Mouse (Mus musculus) kidney, postnatal 0 days (tissue): ENCODE measurements around the gene Stxbp3. TPM values are rescaled to one million over a fixed set of nuclear protein-coding genes. Genes with fewer than 3 reads are reported as not detected.
"Not testable (repeated sequence)": the region's sequence is repeated elsewhere in the genome, so short reads cannot be mapped to it uniquely, and the experiment has no call there.

Experiments used
- ATAC-seq: fragments of 200-750 bp; cut with Nextera tagmentation; replicated peaks from 2 replicates; pipeline ENCODE4 v1.8.0; 2017; ENCODE audit warnings: low read depth, moderate number of reproducible peaks, moderate TSS enrichment, moderate library complexity; ENCODE audit not compliant: low FRiP score
- DNase-seq: peaks from one replicate; pipeline ENCODE4 v3.0.0-alpha.2; 2016; ENCODE audit warnings: low spot score
- H3K27ac ChIP-seq: fragments of 300-500 bp; sonication (generic); 2 replicates; pipeline ENCODE4 v1.5.1; 2014; ENCODE audit warnings: mild to moderate bottlenecking
- H3K27me3 ChIP-seq: fragments of 300-500 bp; sonication (generic); 2 replicates; pipeline ENCODE4 v1.6.1; 2014; ENCODE audit warnings: low read length, mixed read lengths; ENCODE audit not compliant: insufficient read depth
- H3K36me3 ChIP-seq: fragments of 300-500 bp; sonication (generic); 2 replicates; pipeline ENCODE4 v1.6.1; 2014; ENCODE audit warnings: low read length, mixed read lengths; ENCODE audit not compliant: insufficient read depth
- H3K4me1 ChIP-seq: fragments of 300-500 bp; sonication (generic); replicated peaks from 2 replicates; pipeline ENCODE4 v1.6.1; 2014; ENCODE audit warnings: antibody characterized with exemption, low read length, mixed read lengths; ENCODE audit not compliant: insufficient read depth
- H3K4me2 ChIP-seq: fragments of 300-500 bp; sonication (generic); 2 replicates; pipeline ENCODE4 v1.6.1; 2014; ENCODE audit warnings: mild to moderate bottlenecking, low read length, moderate library complexity, mixed read lengths
- H3K4me3 ChIP-seq: fragments of 300-500 bp; sonication (generic); replicated peaks from 2 replicates; pipeline ENCODE4 v1.5.1; 2014; ENCODE audit warnings: low read depth, low read length
- H3K9ac ChIP-seq: fragments of 300-500 bp; sonication (generic); 2 replicates; pipeline ENCODE4 v1.6.1; 2014; ENCODE audit warnings: low read depth, low read length
- H3K9me3 ChIP-seq: fragments of 300-500 bp; sonication (generic); replicated peaks from 2 replicates; pipeline ENCODE4 v1.6.1; 2016; ENCODE audit warnings: low read length, inconsistent platforms, mixed read lengths
- CTCF ChIP-seq: IDR thresholded peaks from 2 replicates; pipeline ENCODE4 v1.5.1; 2016; ENCODE audit warnings: antibody characterized with exemption, low read depth, mild to moderate bottlenecking, moderate library complexity
- WGBS: fragments of 180-500 bp; shearing (Covaris S2); extraction: QIAGEN DNeasy Blood & Tissue Kit; methylation state at CpG from one replicate; pipeline ENCODE4 v1.1.7; 2014; 5-methylcytosine and 5-hydroxymethylcytosine counted together
- polyA plus RNA-seq: library from polyadenylated mRNA; unstranded; fragments of >200 nt; fragmentation: Nextera tagmentation; extraction: Ambion mirVana; gene quantifications from 2 replicates; pipeline ENCODE4 v1.2.1, GENCODE M21; 2015

Gene Stxbp3
- polyA plus RNA-seq, 1 experiment from 2014 or later, result 35.5 TPM

GRCm38 (mm10) chr3:108844026-108844425 is 3.7 kb upstream of the Stxbp3 start:
- no peak overlapping the region for H3K4me2 ChIP-seq
- H3K9me3 ChIP-seq, result no peaks in the 10 kb centered on the region
- H3K4me1 ChIP-seq, result no peaks in the 10 kb centered on the region; the same call in 1 of the 2 replicates
- 82% methylated on average over 6 of the region's 6 CpGs for WGBS
- H3K9ac ChIP-seq, result no peak overlapping the region
- ATAC-seq, result no peak
- no peak for TF ChIP-seq CTCF
- H3K27me3 ChIP-seq, result no peaks in the 10 kb centered on the region
- no peak for DNase-seq
- H3K27ac ChIP-seq, result no peak overlapping the region
- no peaks in the 10 kb centered on the region for H3K36me3 ChIP-seq
- H3K4me3 ChIP-seq, result no peak overlapping the region

DNA sequence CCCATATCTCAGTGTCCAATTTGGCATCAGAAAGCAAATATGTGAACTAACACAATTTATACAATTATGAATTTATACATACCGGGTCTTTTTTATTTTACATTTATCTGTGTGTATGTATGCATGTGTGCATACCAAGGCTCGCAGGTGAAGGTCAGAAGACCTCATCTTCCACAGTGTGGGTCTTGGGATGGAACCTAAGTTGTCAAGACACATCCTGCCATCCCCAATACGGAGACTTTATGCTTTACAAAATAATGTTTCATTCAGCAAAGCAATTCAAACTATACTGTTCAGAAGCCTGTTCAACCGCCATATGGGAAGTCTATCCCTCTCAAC is 359 bp upstream of the Stxbp3 start:
- Histone ChIP-seq H3K27ac (no peak overlapping the region), H3K9ac (no peak overlapping the region), H3K4me3 (no peak overlapping the region), H3K36me3 (no peaks in the 10 kb centered on the region), H3K27me3 (no peaks in the 10 kb centered on the region), H3K4me2 (no peak overlapping the region), H3K9me3 (no peaks in the 10 kb centered on the region), H3K4me1 (peaks cover 6% of the 10 kb centered on the region; the same call in 1 of the 2 replicates)
- WGBS, result 57% methylated on average over 4 of the region's 4 CpGs
- no peak for DNase-seq
- ATAC-seq, result peak; percentile 55
- no peak for TF ChIP-seq CTCF

DNA sequence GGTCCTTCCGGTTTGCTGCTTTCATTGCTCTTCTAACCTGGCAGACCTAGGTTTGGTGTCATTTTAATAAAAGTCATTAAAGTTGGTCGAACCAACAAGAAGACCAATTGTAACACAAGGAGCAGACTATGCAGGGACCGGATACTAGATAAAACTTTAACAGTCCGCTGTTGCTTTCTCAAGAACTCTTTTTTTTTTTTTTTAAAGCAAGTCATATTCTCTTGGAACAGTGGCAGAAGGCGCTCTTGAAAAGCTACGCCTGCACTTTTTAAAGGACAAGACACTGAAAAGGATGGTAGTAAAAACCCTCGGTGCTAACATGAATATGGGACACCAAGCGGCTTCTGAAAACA is 703 bp downstream of the Stxbp3 start:
- Histone ChIP-seq H3K9me3 (no peaks in the 10 kb centered on the region), H3K4me2 (peak overlapping the region; percentile 73), H3K4me3 (peak overlapping the region; percentile 63), H3K4me1 (peaks cover 6% of the 10 kb centered on the region; the same call in 1 of the 2 replicates), H3K27me3 (no peaks in the 10 kb centered on the region), H3K36me3 (no peaks in the 10 kb centered on the region), H3K27ac (peak overlapping the region; percentile 90), H3K9ac (peak overlapping the region; percentile 61)
- DNase-seq, result no peak
- no peak for ATAC-seq
- under 1% methylated on average over 8 of the region's 8 CpGs for WGBS
- no peak for TF ChIP-seq CTCF

DNA sequence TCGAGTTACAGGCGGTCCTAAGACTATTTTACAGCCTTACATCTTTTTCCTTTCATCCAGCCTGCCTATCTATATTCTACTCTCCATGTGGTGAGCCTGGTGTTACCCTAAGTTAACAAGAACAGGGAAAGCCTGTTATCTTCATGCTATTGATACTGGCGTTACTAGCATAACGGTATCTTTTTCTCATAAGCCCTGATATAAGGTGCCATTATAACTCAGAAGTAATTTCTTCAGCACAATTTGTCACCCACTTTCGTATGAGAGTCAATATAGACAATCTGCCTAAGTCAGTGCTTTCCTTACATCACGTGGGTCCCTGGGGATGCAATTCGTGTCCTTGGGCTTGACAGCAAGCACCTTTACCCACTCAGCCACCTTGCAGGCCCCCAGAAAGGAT is 1.3 kb downstream of the Stxbp3 start:
- Histone ChIP-seq H3K9ac (no peak overlapping the region), H3K9me3 (no peaks in the 10 kb centered on the region), H3K4me2 (peak overlapping the region; percentile 73), H3K27me3 (no peaks in the 10 kb centered on the region), H3K27ac (no peak overlapping the region), H3K36me3 (no peaks in the 10 kb centered on the region), H3K4me1 (peaks cover 6% of the 10 kb centered on the region; the same call in 1 of the 2 replicates), H3K4me3 (no peak overlapping the region; the same call in 1 of the 2 replicates)
- ATAC-seq (no peak), DNase-seq (no peak)
- no peak for TF ChIP-seq CTCF
- WGBS, result 82% methylated on average over 7 of the region's 7 CpGs

DNA sequence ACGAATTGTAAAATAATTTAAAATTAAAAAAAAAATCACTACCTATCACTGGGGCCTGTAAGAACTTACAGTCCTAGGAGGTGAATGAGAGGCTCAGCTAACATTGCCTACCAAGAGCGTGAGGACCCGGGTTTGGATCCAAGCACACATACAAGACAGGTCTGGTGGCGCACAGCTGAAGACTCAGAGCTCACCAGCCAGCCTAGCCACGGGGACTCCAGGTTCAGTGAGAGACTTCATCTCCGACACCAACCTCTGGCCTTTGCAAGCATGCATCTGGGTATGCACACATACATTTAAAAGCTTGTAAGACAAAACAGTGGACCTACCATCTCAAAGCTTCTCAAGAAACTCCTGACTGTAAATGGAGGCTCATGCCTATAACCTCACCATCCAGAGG is 3.4 kb downstream of the Stxbp3 start:
- H3K9ac ChIP-seq, result no peak overlapping the region
- no peak for ATAC-seq
- H3K9me3 ChIP-seq, result no peaks in the 10 kb centered on the region
- no peak overlapping the region for H3K4me3 ChIP-seq
- H3K27ac ChIP-seq, result no peak overlapping the region
- no peak overlapping the region for H3K4me2 ChIP-seq
- H3K36me3 ChIP-seq, result no peaks in the 10 kb centered on the region
- TF ChIP-seq CTCF, result no peak
- no peak for DNase-seq
- peaks cover 6% of the 10 kb centered on the region; the same call in 1 of the 2 replicates for H3K4me1 ChIP-seq
- H3K27me3 ChIP-seq, result no peaks in the 10 kb centered on the region
- 96% methylated on average over 6 of the region's 6 CpGs for WGBS

DNA sequence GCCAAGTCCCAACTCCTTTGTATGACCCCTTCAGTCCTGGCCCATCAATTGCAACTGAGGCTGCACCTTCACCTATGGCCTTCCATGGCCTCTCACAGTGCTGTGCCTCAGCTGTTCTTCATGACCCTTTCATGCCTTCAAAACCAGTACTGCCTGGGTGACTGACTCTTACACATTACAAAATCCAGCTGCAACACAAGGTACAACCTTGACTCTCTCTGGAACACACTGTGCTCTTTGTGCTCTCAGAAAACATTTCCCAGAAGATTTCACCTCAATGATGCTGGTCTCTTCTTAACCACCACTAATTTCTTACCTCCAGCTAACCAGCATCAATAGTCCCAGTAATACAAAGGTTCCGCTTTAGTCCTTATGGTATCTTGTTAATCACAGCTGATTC is 6.6 kb downstream of the Stxbp3 start:
- H3K4me3 ChIP-seq, ATAC-seq, H3K27me3 ChIP-seq, H3K4me2 ChIP-seq, H3K36me3 ChIP-seq, H3K9ac ChIP-seq, DNase-seq, H3K9me3 ChIP-seq, H3K27ac ChIP-seq, H3K4me1 ChIP-seq: not testable (repeated sequence)
- 100% methylated on average over 1 of the region's 1 CpGs for WGBS

DNA sequence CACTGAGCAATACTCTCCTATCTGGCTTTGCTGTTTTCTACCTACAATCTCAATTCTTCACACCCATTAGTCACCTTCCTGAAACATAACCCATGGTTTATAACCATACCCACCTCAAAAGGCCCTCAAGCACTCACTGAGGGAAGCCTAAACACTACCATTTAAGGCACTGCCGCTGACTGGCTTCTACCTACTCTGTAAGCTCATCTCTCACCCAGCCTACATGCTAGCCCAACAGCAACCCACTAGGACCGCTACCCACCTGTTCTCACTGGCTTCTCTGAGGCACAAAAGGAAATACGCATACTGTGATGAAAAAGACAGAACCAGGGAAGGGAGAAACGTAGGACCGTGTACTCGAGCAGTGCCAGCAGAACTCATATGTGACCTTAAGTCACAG is 8.6 kb downstream of the Stxbp3 start:
- Histone ChIP-seq H3K36me3 (peaks cover 3% of the 10 kb centered on the region; the same call in 1 of the 2 replicates), H3K4me1 (no peaks in the 10 kb centered on the region), H3K27me3 (no peaks in the 10 kb centered on the region), H3K4me2 (no peak overlapping the region), H3K4me3 (no peak overlapping the region), H3K9me3 (no peaks in the 10 kb centered on the region), H3K9ac (no peak overlapping the region), H3K27ac (no peak overlapping the region)
- ATAC-seq (no peak), DNase-seq (no peak)
- TF ChIP-seq CTCF, result no peak
- 92% methylated on average over 6 of the region's 6 CpGs for whole genome bisulfite sequencing
